Mouse (Mus musculus): ENCODE measurements around the gene Gm20532. TPM values are rescaled to one million over a fixed set of nuclear protein-coding genes. Genes with fewer than 3 reads are reported as not detected.

Gm20532 gene
- not detected in 2 replicates for polyA plus RNA-seq (2021; fragmentation: Nextera tagmentation)
- long read RNA-seq, experiment 1, partial matches to known transcripts: 13 of 16 reads
- long read RNA-seq, experiment 1, other reads (novel, unspliced or antisense): 3 of 16 reads
- long read RNA-seq, experiment 2: 0 reads

DNA sequence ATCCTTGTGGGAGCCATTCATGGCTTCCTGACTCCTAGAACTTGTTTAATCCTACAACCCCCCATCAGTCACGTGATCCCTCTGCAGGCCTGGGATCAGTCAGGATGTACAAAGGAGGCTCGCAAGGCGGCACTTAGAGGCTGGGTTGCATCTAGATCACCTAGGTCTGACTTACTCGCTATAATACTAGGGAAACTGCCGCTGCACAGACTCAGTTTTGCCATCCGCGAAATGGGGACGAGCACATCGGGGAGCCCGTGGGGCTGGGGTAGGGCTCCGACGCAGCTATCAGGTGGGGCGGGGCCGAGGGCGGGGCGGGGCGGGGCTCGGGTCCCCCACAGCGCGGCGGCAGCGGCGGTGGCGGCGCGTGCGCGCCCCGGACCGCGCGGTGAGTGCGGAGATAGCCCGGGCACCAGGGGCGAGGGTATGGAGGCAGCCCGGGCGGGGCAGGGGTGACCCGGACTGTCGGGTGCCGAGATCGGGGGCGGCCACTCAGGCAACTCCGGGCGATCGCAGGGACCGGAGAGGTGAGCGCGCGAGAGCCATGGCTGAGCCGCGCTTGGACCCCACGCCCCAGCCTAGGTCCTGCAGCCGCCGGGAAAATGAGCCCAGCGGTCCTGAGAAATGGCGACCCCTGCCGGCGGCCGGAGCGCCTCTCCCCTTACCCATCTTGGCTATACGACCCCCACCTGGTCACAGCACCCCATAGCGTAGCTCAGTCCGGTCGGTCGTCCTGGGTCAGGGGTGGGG, at the start of gene Gm20532:
Gene Gm20532, plus strand, starts transcription at position 346 of the 750 bp plus-strand sequence.

DNA sequence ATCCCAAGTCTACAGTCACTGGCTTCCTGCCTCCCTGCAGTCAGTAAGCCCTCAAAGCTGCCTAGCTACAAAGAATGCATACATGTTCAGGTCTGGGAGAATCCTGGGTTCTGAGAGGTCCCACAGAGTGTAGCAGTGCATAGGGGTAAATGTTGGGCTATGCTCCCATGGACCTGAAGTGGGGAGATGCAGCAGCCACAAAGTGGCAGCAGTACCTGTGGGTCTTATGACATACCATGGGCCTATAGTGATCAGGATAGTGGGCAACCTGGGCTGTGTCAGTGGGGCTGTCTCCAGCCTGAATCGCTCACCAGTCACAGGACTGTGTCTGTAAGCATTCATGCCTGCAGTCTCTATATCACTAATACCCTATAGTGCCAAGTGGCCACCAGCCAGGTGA, 6.7 kb upstream of the Gm20532 start, which contains the start of gene Egfl7:
Gene Egfl7, plus strand, starts transcription at position 301 of the 400 bp plus-strand sequence.

DNA sequence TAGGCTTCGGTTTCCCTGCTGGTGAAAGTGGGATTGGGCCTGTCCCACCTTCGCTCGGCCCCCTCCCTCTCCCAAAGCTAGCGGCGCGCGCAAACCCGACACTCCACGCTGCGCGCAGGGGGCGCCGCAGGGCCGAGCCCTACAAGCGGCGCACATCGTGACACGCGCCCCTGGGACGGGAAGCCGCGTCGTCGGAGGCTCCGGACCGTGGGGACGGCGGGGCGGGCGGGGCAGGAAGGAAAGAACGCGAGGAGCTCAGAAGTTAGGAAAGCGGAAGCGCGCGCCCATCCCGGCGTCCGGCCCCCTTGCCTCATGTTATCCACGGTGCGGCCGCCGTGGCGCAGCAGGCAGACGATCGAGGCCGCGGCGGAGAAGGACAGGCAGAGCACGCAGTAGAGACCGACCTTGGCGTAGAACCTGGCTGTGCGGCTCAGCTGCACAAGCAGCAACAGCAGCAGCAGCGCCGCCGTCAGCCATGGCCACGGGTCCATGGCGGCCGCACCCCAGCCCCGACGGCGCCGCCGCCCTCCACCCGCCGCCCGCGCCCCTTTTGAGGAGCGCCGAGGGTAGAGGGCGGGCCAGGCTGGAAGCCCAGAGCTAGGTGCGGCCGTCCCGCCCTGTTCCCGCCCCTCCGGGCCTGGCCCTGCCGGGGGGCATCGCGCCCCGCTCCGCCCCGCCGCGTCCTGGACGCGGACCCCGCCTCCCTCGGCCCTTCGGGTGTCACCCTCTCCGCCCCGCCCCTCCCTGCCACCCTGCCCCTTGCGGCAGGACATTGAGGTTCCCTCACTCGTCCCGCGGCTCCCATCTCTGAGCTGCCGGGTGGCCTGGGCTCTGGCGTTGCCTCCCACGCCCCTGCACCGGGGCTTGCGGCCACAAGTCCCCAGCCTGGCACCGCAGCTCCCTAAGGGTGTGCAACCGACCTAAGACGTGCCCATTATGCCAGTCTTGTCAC, 17.6 kb downstream of the Gm20532 start, which contains the start of gene Agpat2:
Gene Agpat2, minus strand, starts transcription at position 698 of the 952 bp plus-strand sequence.

DNA sequence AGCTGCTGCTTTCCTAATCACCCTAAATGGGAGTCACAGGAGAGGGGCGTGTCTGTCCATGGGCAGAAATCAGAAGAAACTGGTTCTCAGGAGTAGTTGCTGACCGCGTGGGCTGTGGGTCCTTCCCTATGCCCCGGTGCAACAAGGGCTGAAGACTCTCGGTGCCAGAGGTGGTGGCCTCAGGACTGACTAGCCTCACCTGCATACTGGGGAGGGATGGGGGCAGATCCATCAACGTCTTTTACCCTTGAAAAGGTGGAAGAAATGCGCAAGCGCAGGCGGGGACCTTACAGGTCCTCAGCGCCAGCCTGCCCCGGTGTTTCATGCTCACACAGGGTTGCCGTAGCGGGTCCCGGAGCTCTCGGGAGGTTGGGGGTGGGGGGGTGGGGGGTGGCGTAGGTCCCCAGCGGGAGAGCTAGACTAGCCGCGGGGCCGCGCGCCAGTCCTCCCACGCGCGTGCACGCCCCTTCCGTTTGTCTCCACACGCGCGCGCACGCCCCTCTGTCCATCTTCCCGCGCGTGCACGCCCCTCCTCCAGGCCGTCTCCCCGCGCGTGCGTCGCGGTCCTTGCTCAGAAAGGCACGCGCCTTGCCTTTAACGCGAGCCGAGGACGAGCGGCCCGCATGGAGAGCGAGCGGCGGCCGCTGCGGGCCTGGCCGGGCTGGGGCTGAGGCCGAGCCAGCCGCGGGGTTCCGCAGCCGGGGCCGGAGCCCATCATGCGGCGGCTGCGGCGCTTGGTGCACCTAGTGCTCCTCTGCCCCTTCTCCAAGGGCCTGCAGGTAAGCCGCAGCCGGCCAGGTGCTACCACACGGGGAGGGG, 41.7 kb downstream of the Gm20532 start, which contains the start of gene Fam69b:
Gene Fam69b, plus strand, starts transcription at position 537 of the 819 bp plus-strand sequence.

DNA sequence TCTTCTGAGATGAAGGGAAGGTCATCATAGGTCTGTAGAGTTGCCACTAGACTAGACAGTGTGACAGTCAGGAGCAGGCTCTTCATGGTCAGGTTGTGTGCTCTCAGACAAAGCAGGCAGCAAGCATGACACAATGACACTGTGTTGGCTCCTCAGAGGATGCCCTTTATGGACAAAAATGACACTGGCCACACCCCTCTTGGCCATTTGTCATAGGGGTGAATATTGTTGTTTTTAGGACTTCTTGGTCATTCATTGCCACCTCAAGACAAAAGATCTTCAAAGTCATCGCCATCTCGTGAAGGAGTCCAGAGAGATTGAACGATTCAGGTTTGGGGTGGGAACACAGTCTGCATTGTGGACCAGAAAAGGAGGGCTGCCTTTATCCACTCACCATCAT, 84.7 kb downstream of the Gm20532 start, which contains the start of gene Lcn4:
Gene Lcn4, minus strand, starts transcription at position 101 of the 400 bp plus-strand sequence.

Other genes with a start within 250 kb of the Gm20532 start
- 54.2 and 54.4 TPM in 2 replicates for gene Dnlz, start 234.5 kb upstream of the Gm20532 start, polyA plus RNA-seq (2021; fragmentation: Nextera tagmentation)
- 0.47 and 0.87 TPM in 2 replicates for gene Card9, start 225.7 kb upstream of the Gm20532 start, polyA plus RNA-seq (2021; fragmentation: Nextera tagmentation)
- gene Snapc4, start 206.0 kb upstream of the Gm20532 start, polyA plus RNA-seq (2021; fragmentation: Nextera tagmentation): 5.9 and 6.4 TPM in 2 replicates
- 64.1 and 80.9 TPM in 2 replicates for gene Entr1, start 197.3 kb upstream of the Gm20532 start, polyA plus RNA-seq (2021; fragmentation: Nextera tagmentation)
- gene Pmpca, start 197.3 kb upstream of the Gm20532 start, polyA plus RNA-seq (2021; fragmentation: Nextera tagmentation): 56.5 and 58.2 TPM in 2 replicates
- gene Inpp5e, start 177.4 kb upstream of the Gm20532 start, polyA plus RNA-seq (2021; fragmentation: Nextera tagmentation): 5.0 and 6.7 TPM in 2 replicates
- 7.3 and 9.8 TPM in 2 replicates for gene Sec16a, start 141.4 kb upstream of the Gm20532 start, polyA plus RNA-seq (2021; fragmentation: Nextera tagmentation)
- gene Notch1, start 70.0 kb upstream of the Gm20532 start, polyA plus RNA-seq (2021; fragmentation: Nextera tagmentation): 4.5 and 5.6 TPM in 2 replicates
- gene Egfl7, start 6.6 kb upstream of the Gm20532 start, polyA plus RNA-seq (2021; fragmentation: Nextera tagmentation): 106 and 107 TPM in 2 replicates
- 0.97 and 2.5 TPM in 2 replicates for gene Agpat2, start 17.8 kb downstream of the Gm20532 start, polyA plus RNA-seq (2021; fragmentation: Nextera tagmentation)
- 29.9 and 103 TPM in 2 replicates for gene Fam69b, start 41.8 kb downstream of the Gm20532 start, polyA plus RNA-seq (2021; fragmentation: Nextera tagmentation)
- gene Lcn4, start 84.6 kb downstream of the Gm20532 start, polyA plus RNA-seq (2021; fragmentation: Nextera tagmentation): not detected in 2 replicates

Measured in left cerebral cortex, adult 6 months (tissue).